Mouse (Mus musculus) intestine, embryonic 14.5 days (tissue): ENCODE data around the gene Banf1. TPM values are rescaled to one million over a fixed set of nuclear protein-coding genes. Genes with fewer than 3 reads are reported as not detected.
A peak's percentile ranks its signal among the peaks of the same experiment; 100 is the strongest.
"Not testable (repeated sequence)": the region's sequence is repeated elsewhere in the genome, so short reads cannot be mapped to it uniquely, and the experiment has no call there.

Experiments
- ATAC-seq: fragments of 200-750 bp; cut with Nextera tagmentation; replicated peaks from 2 replicates; pipeline ENCODE4 v1.8.0; 2017; ENCODE audit warnings: low read depth, moderate number of reproducible peaks, moderate TSS enrichment, moderate library complexity; ENCODE audit not compliant: low FRiP score, low TSS enrichment
- DNase-seq: peaks from one replicate; pipeline ENCODE4 v3.0.0-alpha.2; 2018; ENCODE audit warnings: low spot score
- H3K27ac ChIP-seq: fragments of 300-500 bp; sonication (generic); 2 replicates; pipeline ENCODE4 v1.5.1; 2014; ENCODE audit warnings: low read depth, mild to moderate bottlenecking, control low read depth
- H3K27me3 ChIP-seq: fragments of 300-500 bp; sonication (generic); replicated peaks from 2 replicates; pipeline ENCODE4 v1.6.1; 2014; ENCODE audit warnings: low read length, control low read depth; ENCODE audit not compliant: control insufficient read depth, insufficient read depth
- H3K36me3 ChIP-seq: fragments of 300-500 bp; sonication (generic); 2 replicates; pipeline ENCODE4 v1.6.1; 2014; ENCODE audit warnings: low read length, control low read depth; ENCODE audit not compliant: control insufficient read depth, insufficient read depth
- H3K4me1 ChIP-seq: fragments of 300-500 bp; sonication (generic); replicated peaks from 2 replicates; pipeline ENCODE4 v1.6.1; 2014; ENCODE audit warnings: low read length, control low read depth, mixed read lengths; ENCODE audit not compliant: control insufficient read depth, insufficient read depth
- H3K4me2 ChIP-seq: fragments of 300-500 bp; sonication (generic); 2 replicates; pipeline ENCODE4 v1.6.1; 2014; ENCODE audit warnings: low read length
- H3K4me3 ChIP-seq: fragments of 300-500 bp; sonication (generic); 2 replicates; pipeline ENCODE4 v1.5.1; 2014; ENCODE audit warnings: low read depth, low read length, control low read depth, mixed read lengths
- H3K9ac ChIP-seq: fragments of 300-500 bp; sonication (generic); 2 replicates; pipeline ENCODE4 v1.6.1; 2014; ENCODE audit warnings: mild to moderate bottlenecking, low read length
- H3K9me3 ChIP-seq: fragments of 300-500 bp; sonication (generic); 2 replicates; pipeline ENCODE4 v1.6.1; 2016; ENCODE audit warnings: low read length, control low read depth; ENCODE audit not compliant: control insufficient read depth
- WGBS: fragments of 180-500 bp; shearing (Covaris S2); extraction: QIAGEN DNeasy Blood & Tissue Kit; methylation state at CpG from one replicate; pipeline ENCODE4 v1.1.7; 2014; 5-methylcytosine and 5-hydroxymethylcytosine counted together
- polyA plus RNA-seq: library from polyadenylated mRNA; unstranded; fragments of >200 nt; fragmentation: Nextera tagmentation; extraction: Ambion mirVana; gene quantifications from 2 replicates; pipeline ENCODE4 v1.2.1, GENCODE M21; 2014

The Banf1 gene
- polyA plus RNA-seq, 1 experiment from 2014 or later, result 499 TPM

GRCm38 (mm10) chr19:5367455-5367854 lies 487 bp upstream of the Banf1 start:
- no peak for DNase-seq
- Histone ChIP-seq H3K4me1 (peaks cover 17% of the 10 kb centered on the region), H3K27ac (peak overlapping the region; percentile 96), H3K4me2 (peak overlapping the region; percentile 69), H3K27me3 (no peaks in the 10 kb centered on the region), H3K36me3 (peaks cover 62% of the 10 kb centered on the region), H3K9ac (peak overlapping the region; percentile 77), H3K9me3 (no peaks in the 10 kb centered on the region), H3K4me3 (peak overlapping the region; percentile 100)
- WGBS, result 8% methylated on average over 11 of the region's 11 CpGs
- ATAC-seq, result no peak

GRCm38 (mm10) chr19:5366175-5367052 lies 554 bp downstream of the Banf1 start, which contains the start of gene Eif1ad:
Eif1ad (plus strand) TSS chr19:5366741.
- Histone ChIP-seq H3K4me3 (peak within 1 kb of the TSS; percentile 100), H3K9me3 (no peaks in the 10 kb centered on the region), H3K4me2 (peak within 1 kb of the TSS; percentile 69), H3K9ac (peak within 1 kb of the TSS; percentile 77), H3K27ac (peak within 1 kb of the TSS; percentile 96), H3K4me1 (peaks cover 17% of the 10 kb centered on the region), H3K27me3 (no peaks in the 10 kb centered on the region), H3K36me3 (peaks cover 52% of the 10 kb centered on the region)
- ATAC-seq (peak; percentile 96), DNase-seq (peak; percentile 99)
- under 1% methylated on average over 70 of the region's 92 CpGs for WGBS

GRCm38 (mm10) chr19:5365751-5366150 lies 1.2 kb downstream of the Banf1 start:
- Histone ChIP-seq H3K27me3 (no peaks in the 10 kb centered on the region), H3K4me2 (peak overlapping the region; percentile 69), H3K4me3 (peak overlapping the region; percentile 100), H3K27ac (no peak overlapping the region), H3K9ac (peak overlapping the region; percentile 77), H3K9me3 (no peaks in the 10 kb centered on the region), H3K36me3 (peaks cover 48% of the 10 kb centered on the region), H3K4me1 (peaks cover 17% of the 10 kb centered on the region)
- ATAC-seq (no peak), DNase-seq (no peak)
- WGBS, result 17% methylated on average over 11 of the region's 11 CpGs

GRCm38 (mm10) chr19:5364124-5364523 lies 2.8 kb downstream of the Banf1 start:
- no peaks in the 10 kb centered on the region for H3K9me3 ChIP-seq
- peaks cover 32% of the 10 kb centered on the region for H3K36me3 ChIP-seq
- no peak overlapping the region for H3K4me3 ChIP-seq
- DNase-seq, result no peak
- H3K27me3 ChIP-seq, result no peaks in the 10 kb centered on the region
- no peak overlapping the region for H3K9ac ChIP-seq
- no peak overlapping the region for H3K4me2 ChIP-seq
- no peak for ATAC-seq
- peaks cover 17% of the 10 kb centered on the region for H3K4me1 ChIP-seq
- no peak overlapping the region for H3K27ac ChIP-seq
- WGBS, result 96% methylated on average over 2 of the region's 2 CpGs

GRCm38 (mm10) chr19:5362186-5362585 lies 4.8 kb downstream of the Banf1 start:
- DNase-seq (no peak), ATAC-seq (no peak)
- no peak overlapping the region for H3K27ac ChIP-seq
- H3K4me2 ChIP-seq, result no peak overlapping the region
- H3K36me3 ChIP-seq, result peaks cover 21% of the 10 kb centered on the region
- WGBS, result 84% methylated on average over 2 of the region's 2 CpGs
- no peak overlapping the region for H3K4me3 ChIP-seq
- H3K4me1 ChIP-seq, result 0 out of 2 replicates have a peak, but pooled peaks cover 7% of the 10 kb centered on the region
- H3K9ac ChIP-seq, result no peak overlapping the region
- H3K9me3 ChIP-seq, result no peaks in the 10 kb centered on the region
- H3K27me3 ChIP-seq, result no peaks in the 10 kb centered on the region

- Histone ChIP-seq H3K27me3 (no peaks in the 10 kb centered on the region), H3K9ac (no peak overlapping the region), H3K27ac (no peak overlapping the region), H3K4me1 (no peaks in the 10 kb centered on the region), H3K36me3 (no peaks in the 10 kb centered on the region), H3K4me3 (no peak overlapping the region), H3K4me2 (no peak overlapping the region), H3K9me3 (no peaks in the 10 kb centered on the region)
- ATAC-seq (no peak), DNase-seq (no peak)
- no CpG with 5 or more reads among the region's 1 CpGs for WGBS
Observed at GRCm38 (mm10) chr19:5356080-5356479, 10.9 kb downstream of the Banf1 start.

GRCm38 (mm10) chr19:5353609-5354008 lies 13.4 kb downstream of the Banf1 start:
- H3K27ac ChIP-seq, result no peak overlapping the region
- H3K9me3 ChIP-seq, result no peaks in the 10 kb centered on the region
- H3K4me1 ChIP-seq, result no peaks in the 10 kb centered on the region
- no peaks in the 10 kb centered on the region for H3K36me3 ChIP-seq
- H3K27me3 ChIP-seq, result no peaks in the 10 kb centered on the region
- no peak overlapping the region for H3K9ac ChIP-seq
- H3K4me2 ChIP-seq, result no peak overlapping the region
- no peak for ATAC-seq
- no peak overlapping the region for H3K4me3 ChIP-seq
- no peak for DNase-seq
- 66% methylated on average over 2 of the region's 2 CpGs for WGBS

- H3K9ac ChIP-seq, result peak within 1 kb of the TSS; percentile 28
- peak within 1 kb of the TSS; percentile 53 for H3K4me2 ChIP-seq
- not testable (repeated sequence) for DNase-seq, H3K4me1 ChIP-seq, H3K36me3 ChIP-seq, H3K27ac ChIP-seq, H3K27me3 ChIP-seq, ATAC-seq, H3K9me3 ChIP-seq
- peak within 1 kb of the TSS; percentile 23 for H3K4me3 ChIP-seq
- 65% methylated on average over 6 of the region's 6 CpGs for WGBS
Observed at GRCm38 (mm10) chr19:5349502-5349873, 17.5 kb downstream of the Banf1 start, which contains the start of gene Cst6. Cst6 (minus strand) TSS chr19:5349574.
